Mouse (Mus musculus): Measurements from ENCODE around the gene Hist1h1d. TPM values are rescaled to one million over a fixed set of nuclear protein-coding genes. Genes with fewer than 3 reads are reported as not detected.

Gene Hist1h1d
- 0.52 TPM for polyA plus RNA-seq (2014; fragmentation: Illumina TruSeq; extraction: RNeasy Lipid Tissue Mini Kit (QIAGEN cat#74804); ENCODE audit: low replicate concordance)

GRCm38 (mm10) chr13:23552962-23553361, at the start of gene Hist1h1d:
TSS of gene Hist1h1d (plus strand) at chr13:23553262.

GRCm38 (mm10) chr13:23530901-23531875, 21.9 kb upstream of the Hist1h1d start, which contains the start of gene Hist1h4h:
TSS of gene Hist1h4h (plus strand) at chr13:23531050.

GRCm38 (mm10) chr13:23533560-23534367, 19.3 kb upstream of the Hist1h1d start, which contains the start of gene Hist1h2af:
TSS of gene Hist1h2af (plus strand) at chr13:23533906.

GRCm38 (mm10) chr13:23535137-23536075, 17.7 kb upstream of the Hist1h1d start, which contains the start of gene Hist1h3g:
TSS of gene Hist1h3g (plus strand) at chr13:23535422.

GRCm38 (mm10) chr13:23542999-23543607, 10.0 kb upstream of the Hist1h1d start, which contains the start of gene Hist1h2bh:
TSS of gene Hist1h2bh (minus strand) at chr13:23543392.

GRCm38 (mm10) chr13:23543965-23544786, 8.9 kb upstream of the Hist1h1d start, which contains the start of gene Hist1h3f:
TSS of gene Hist1h3f (plus strand) at chr13:23544052.

GRCm38 (mm10) chr13:23551146-23551834, 1.8 kb upstream of the Hist1h1d start, which contains the start of gene Hist1h4f:
TSS of gene Hist1h4f (minus strand) at chr13:23551648.

GRCm38 (mm10) chr13:23561883-23562659, 9.0 kb downstream of the Hist1h1d start, which contains the start of gene Hist1h3e:
TSS of gene Hist1h3e (minus strand) at chr13:23562369.

GRCm38 (mm10) chr13:23571022-23571503, 18.0 kb downstream of the Hist1h1d start, which contains the start of the genes Hist1h2ae and Hist1h2bg:
TSS of gene Hist1h2ae (minus strand) at chr13:23571220.
TSS of gene Hist1h2bg (plus strand) at chr13:23571396.

GRCm38 (mm10) chr13:23573898-23574524, 20.9 kb downstream of the Hist1h1d start, which contains the start of the genes Hist1h2bf and Hist1h2ad:
TSS of gene Hist1h2bf (minus strand) at chr13:23574196.
TSS of gene Hist1h2ad (plus strand) at chr13:23574381.

GRCm38 (mm10) chr13:23575271-23575851, 22.3 kb downstream of the Hist1h1d start, which contains the start of gene Hist1h3d:
TSS of gene Hist1h3d (plus strand) at chr13:23575763.

GRCm38 (mm10) chr13:23581408-23582218, 28.6 kb downstream of the Hist1h1d start, which contains the start of gene Hist1h4d:
TSS of gene Hist1h4d (plus strand) at chr13:23581598.

Data from small intestine, adult 10 weeks (tissue).